Mouse (Mus musculus): ENCODE measurements around the gene Mov10. TPM values are rescaled to one million over a fixed set of nuclear protein-coding genes. Genes with fewer than 3 reads are reported as not detected.

Mov10 gene
- total and polyA plus RNA-seq, 2 experiments, result 9.3 to 15.9 TPM

DNA sequence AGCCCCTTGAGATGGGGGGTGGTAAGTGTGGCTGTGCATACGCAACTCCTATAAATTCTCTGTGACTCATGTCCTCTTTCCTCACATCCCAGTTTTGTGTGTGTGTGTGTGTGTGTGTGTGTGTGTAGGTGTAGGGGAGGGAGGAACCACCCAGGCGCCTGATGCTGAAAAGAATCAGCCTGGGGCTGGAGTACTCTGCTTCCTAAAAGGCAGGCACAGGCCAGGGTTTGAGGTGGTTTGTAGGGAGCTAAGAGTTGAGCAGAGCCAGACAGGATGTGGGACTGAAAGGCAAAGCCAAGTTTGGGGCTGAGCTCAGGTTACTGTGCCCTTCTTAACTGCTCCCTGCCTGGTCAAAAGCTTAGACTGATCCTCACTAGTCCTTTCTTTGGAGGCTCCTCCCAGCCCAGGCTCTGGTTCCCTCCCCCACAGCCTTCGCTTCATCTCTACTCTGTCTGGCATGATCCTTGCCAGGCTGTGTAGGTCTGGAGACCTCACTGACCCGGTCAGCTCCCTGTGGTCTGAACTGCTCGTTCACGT is 27.9 kb downstream of the Mov10 start:
- H3K27ac ChIP-seq (replicated peaks; ENCODE audit: insufficient read depth, low read depth, low read length), result no peak overlapping the region
- 50% methylated on average over 6 of the region's 6 CpGs for WGBS
- H3K9ac ChIP-seq (ENCODE audit: low read depth, low read length), result no peak overlapping the region
- DNase-seq (ENCODE audit: extremely low read depth, low read depth, low spot score), result no peak
- H3K36me3 ChIP-seq (ENCODE audit: control insufficient read depth, insufficient read depth, low read length), result no peaks in the 10 kb centered on the region
- peak overlapping the region; percentile 45; the same call in 1 of the 2 replicates for H3K4me3 ChIP-seq (ENCODE audit: insufficient read depth, low read depth, low read length)
- no peak for TF ChIP-seq POLR2A (IDR thresholded peaks at IDR 0.05; ENCODE audit: extremely low read depth, insufficient read depth, low read length)
- no peak for TF ChIP-seq CTCF (IDR thresholded peaks at IDR 0.05; ENCODE audit: low read depth, low read length)
- no peaks in the 10 kb centered on the region for H3K79me2 ChIP-seq (ENCODE audit: control insufficient read depth, insufficient read depth, low read length)
- no peaks in the 10 kb centered on the region for H3K27me3 ChIP-seq (ENCODE audit: control insufficient read depth, insufficient read depth, low read length)
- H3K4me1 ChIP-seq (ENCODE audit: control insufficient read depth, insufficient read depth, low read length), result peaks cover 17% of the 10 kb centered on the region

DNA sequence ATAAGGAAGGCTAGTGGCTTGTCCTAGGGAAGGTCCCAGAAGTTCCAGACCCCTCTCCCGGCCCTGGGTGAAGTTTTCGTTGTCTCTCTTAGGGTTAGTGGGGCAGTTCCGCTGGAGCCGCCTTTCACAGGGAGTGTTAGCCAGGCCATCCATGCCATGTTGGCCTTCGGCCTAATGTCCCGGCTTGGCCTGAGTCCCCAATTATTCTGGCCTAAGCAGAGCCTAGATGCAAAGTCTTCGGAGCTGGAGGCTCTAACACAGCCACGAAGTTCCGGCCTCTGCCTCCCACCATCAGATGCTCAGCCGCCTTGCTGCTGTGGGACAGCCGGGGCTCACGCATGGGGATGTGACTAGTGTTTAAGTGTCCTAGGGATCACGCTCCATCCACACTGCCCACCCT is 28.5 kb downstream of the Mov10 start:
- Histone ChIP-seq H3K36me3 (ENCODE audit: control insufficient read depth, insufficient read depth, low read length) (no peaks in the 10 kb centered on the region), H3K4me3 (ENCODE audit: insufficient read depth, low read depth, low read length) (peak overlapping the region; percentile 82), H3K4me1 (ENCODE audit: control insufficient read depth, insufficient read depth, low read length) (peaks cover 17% of the 10 kb centered on the region), H3K27ac (replicated peaks; ENCODE audit: insufficient read depth, low read depth, low read length) (no peak overlapping the region), H3K79me2 (ENCODE audit: control insufficient read depth, insufficient read depth, low read length) (no peaks in the 10 kb centered on the region), H3K9ac (ENCODE audit: low read depth, low read length) (peak overlapping the region; percentile 7), H3K27me3 (ENCODE audit: control insufficient read depth, insufficient read depth, low read length) (no peaks in the 10 kb centered on the region)
- peak; percentile 42 for DNase-seq (ENCODE audit: extremely low read depth, low read depth, low spot score)
- WGBS, result 21% methylated on average over 13 of the region's 13 CpGs
- TF ChIP-seq POLR2A (IDR thresholded peaks at IDR 0.05; ENCODE audit: extremely low read depth, insufficient read depth, low read length) (no peak), CTCF (IDR thresholded peaks at IDR 0.05; ENCODE audit: low read depth, low read length) (no peak)

DNA sequence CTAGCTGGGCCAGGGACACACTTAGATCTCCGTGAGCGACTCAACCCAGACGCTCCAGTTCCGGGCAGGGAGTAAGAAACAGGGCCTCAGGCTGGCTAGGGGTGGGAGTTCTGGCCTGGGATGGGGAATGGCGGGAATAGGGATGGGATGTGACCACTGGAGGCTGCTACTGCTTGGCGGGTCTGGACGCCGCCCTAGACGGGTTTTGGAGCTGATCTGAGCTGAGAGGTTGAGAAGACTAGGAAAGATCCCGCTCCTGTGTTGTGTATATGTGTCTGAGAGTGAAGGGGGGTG is 29.1 kb downstream of the Mov10 start:
- peak overlapping the region; percentile 89 for H3K9ac ChIP-seq (ENCODE audit: low read depth, low read length)
- WGBS, result 4% methylated on average over 10 of the region's 10 CpGs
- H3K4me3 ChIP-seq (ENCODE audit: insufficient read depth, low read depth, low read length), result peak overlapping the region; percentile 82
- peak overlapping the region; percentile 59 for H3K27ac ChIP-seq (replicated peaks; ENCODE audit: insufficient read depth, low read depth, low read length)
- TF ChIP-seq POLR2A (IDR thresholded peaks at IDR 0.05; ENCODE audit: extremely low read depth, insufficient read depth, low read length), result no peak
- no peak for TF ChIP-seq CTCF (IDR thresholded peaks at IDR 0.05; ENCODE audit: low read depth, low read length)
- no peaks in the 10 kb centered on the region for H3K27me3 ChIP-seq (ENCODE audit: control insufficient read depth, insufficient read depth, low read length)
- no peak for DNase-seq (ENCODE audit: extremely low read depth, low read depth, low spot score)
- H3K79me2 ChIP-seq (ENCODE audit: control insufficient read depth, insufficient read depth, low read length), result no peaks in the 10 kb centered on the region
- H3K4me1 ChIP-seq (ENCODE audit: control insufficient read depth, insufficient read depth, low read length), result peaks cover 15% of the 10 kb centered on the region
- no peaks in the 10 kb centered on the region for H3K36me3 ChIP-seq (ENCODE audit: control insufficient read depth, insufficient read depth, low read length)

DNA sequence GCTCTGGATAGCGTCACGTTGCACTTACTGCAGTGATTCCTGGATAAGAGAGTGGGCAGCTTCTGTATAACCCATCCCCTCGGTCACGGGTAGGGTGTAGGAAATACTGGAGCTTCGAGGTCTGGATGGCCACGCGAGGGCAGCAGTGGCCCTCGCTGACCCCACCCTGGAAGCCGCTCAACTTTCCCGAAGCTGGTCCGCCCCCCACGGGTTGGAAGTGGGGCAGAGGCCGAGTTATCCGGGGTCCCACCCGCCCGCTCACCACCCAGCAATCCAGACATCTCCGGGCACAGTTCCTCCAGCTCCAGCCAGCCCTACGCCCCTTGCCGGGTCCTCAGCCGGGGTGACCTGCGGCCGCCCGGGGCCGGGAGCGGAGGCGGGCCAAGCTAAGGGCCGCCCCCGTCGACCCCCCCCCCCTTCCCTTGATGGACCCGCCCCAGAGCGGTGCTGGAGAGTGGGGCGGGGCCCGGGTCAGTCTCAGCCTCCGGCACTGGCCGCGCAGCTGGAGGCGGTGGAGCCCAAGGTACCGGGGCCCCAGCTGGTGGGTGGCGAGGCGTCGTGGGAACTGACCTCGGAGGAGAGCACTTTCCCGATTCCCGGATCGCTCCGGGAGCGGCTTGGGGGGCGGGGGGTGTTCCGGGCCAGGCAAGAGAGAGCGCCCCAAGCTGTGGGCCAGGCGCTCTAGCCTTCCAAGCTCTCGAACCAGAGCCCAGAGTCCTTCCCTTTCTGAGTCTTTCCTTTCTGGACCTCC is 29.6 kb downstream of the Mov10 start:
- no peaks in the 10 kb centered on the region for H3K36me3 ChIP-seq (ENCODE audit: control insufficient read depth, insufficient read depth, low read length)
- peak; percentile 50 for DNase-seq (ENCODE audit: extremely low read depth, low read depth, low spot score)
- WGBS, result 1% methylated on average over 43 of the region's 52 CpGs
- H3K27ac ChIP-seq (replicated peaks; ENCODE audit: insufficient read depth, low read depth, low read length), result peak overlapping the region; percentile 59
- TF ChIP-seq POLR2A (IDR thresholded peaks at IDR 0.05; ENCODE audit: extremely low read depth, insufficient read depth, low read length) (0 out of 2 replicates have a peak, but pooled peaks have one; percentile 15), CTCF (IDR thresholded peaks at IDR 0.05; ENCODE audit: low read depth, low read length) (peak; percentile 86)
- no peaks in the 10 kb centered on the region for H3K79me2 ChIP-seq (ENCODE audit: control insufficient read depth, insufficient read depth, low read length)
- peak overlapping the region; percentile 82 for H3K4me3 ChIP-seq (ENCODE audit: insufficient read depth, low read depth, low read length)
- no peaks in the 10 kb centered on the region for H3K27me3 ChIP-seq (ENCODE audit: control insufficient read depth, insufficient read depth, low read length)
- peaks cover 10% of the 10 kb centered on the region for H3K4me1 ChIP-seq (ENCODE audit: control insufficient read depth, insufficient read depth, low read length)
- peak overlapping the region; percentile 89 for H3K9ac ChIP-seq (ENCODE audit: low read depth, low read length)

DNA sequence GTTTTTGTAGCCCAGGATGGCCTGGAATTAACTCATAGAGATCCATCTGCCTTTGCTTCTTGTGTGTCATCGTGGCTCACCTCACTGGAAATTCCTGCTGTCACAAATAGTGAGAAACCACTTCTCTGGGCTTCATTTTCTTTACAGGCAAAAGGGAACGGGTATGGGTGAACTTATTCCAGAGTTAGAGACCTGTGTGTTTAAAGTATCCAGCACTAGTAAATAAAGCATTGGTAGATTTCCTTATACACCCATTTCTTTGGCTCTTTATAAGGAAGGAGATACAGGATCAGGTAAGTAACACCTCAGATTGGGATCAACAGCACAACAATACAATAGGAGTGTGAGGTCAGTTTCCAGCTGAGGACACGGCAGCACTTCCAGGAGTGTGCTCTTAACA is 30.3 kb downstream of the Mov10 start, which contains the start of gene Rhoc:
TSS of gene Rhoc (plus strand) at position 301 of the 400 bp plus-strand sequence.
- H3K9ac ChIP-seq (ENCODE audit: low read depth, low read length), result peak within 1 kb of the TSS; percentile 89
- peaks cover 7% of the 10 kb centered on the region for H3K4me1 ChIP-seq (ENCODE audit: control insufficient read depth, insufficient read depth, low read length)
- no peak for TF ChIP-seq CTCF (IDR thresholded peaks at IDR 0.05; ENCODE audit: low read depth, low read length)
- no peaks in the 10 kb centered on the region for H3K36me3 ChIP-seq (ENCODE audit: control insufficient read depth, insufficient read depth, low read length)
- 43% methylated on average over 3 of the region's 3 CpGs for WGBS
- H3K27ac ChIP-seq (replicated peaks; ENCODE audit: insufficient read depth, low read depth, low read length), result peak within 1 kb of the TSS; percentile 59
- DNase-seq (ENCODE audit: extremely low read depth, low read depth, low spot score), result no peak
- H3K79me2 ChIP-seq (ENCODE audit: control insufficient read depth, insufficient read depth, low read length), result no peaks in the 10 kb centered on the region
- no peaks in the 10 kb centered on the region for H3K27me3 ChIP-seq (ENCODE audit: control insufficient read depth, insufficient read depth, low read length)
- peak within 1 kb of the TSS; percentile 82 for H3K4me3 ChIP-seq (ENCODE audit: insufficient read depth, low read depth, low read length)

DNA sequence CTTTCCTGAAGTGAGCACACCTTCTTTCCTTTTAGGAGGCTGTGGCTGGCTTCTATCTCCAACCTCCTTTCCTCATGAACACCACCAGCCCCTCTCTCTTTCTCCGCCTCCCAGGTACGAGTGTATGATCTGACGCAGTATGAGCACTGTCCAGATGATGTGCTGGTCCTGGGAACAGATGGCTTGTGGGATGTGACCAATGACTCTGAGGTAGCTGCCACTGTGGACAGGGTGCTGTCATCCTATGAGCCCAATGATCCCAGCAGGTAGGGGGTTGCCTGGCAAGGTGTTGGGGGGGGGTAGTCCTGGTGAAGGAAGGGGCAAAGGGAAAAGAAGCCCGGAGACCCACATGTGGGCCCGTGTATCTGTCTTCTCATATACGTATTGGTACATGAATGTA is 33.1 kb downstream of the Mov10 start:
- WGBS, result 90% methylated on average over 6 of the region's 6 CpGs
- no peak for DNase-seq (ENCODE audit: extremely low read depth, low read depth, low spot score)
- Histone ChIP-seq H3K4me3 (ENCODE audit: insufficient read depth, low read depth, low read length) (no peak overlapping the region), H3K79me2 (ENCODE audit: control insufficient read depth, insufficient read depth, low read length) (no peaks in the 10 kb centered on the region), H3K27ac (replicated peaks; ENCODE audit: insufficient read depth, low read depth, low read length) (no peak overlapping the region), H3K36me3 (ENCODE audit: control insufficient read depth, insufficient read depth, low read length) (no peaks in the 10 kb centered on the region), H3K27me3 (ENCODE audit: control insufficient read depth, insufficient read depth, low read length) (peaks cover 5% of the 10 kb centered on the region), H3K4me1 (ENCODE audit: control insufficient read depth, insufficient read depth, low read length) (peaks cover 12% of the 10 kb centered on the region), H3K9ac (ENCODE audit: low read depth, low read length) (no peak overlapping the region)
- TF ChIP-seq POLR2A (IDR thresholded peaks at IDR 0.05; ENCODE audit: extremely low read depth, insufficient read depth, low read length) (no peak), CTCF (IDR thresholded peaks at IDR 0.05; ENCODE audit: low read depth, low read length) (no peak)
